Mouse (Mus musculus) layer of hippocampus, adult 18-20 months (tissue): ENCODE results near the gene Dhdh. TPM values are rescaled to one million over a fixed set of nuclear protein-coding genes. Genes with fewer than 3 reads are reported as not detected.
"Not testable (repeated sequence)": the region's sequence is repeated elsewhere in the genome, so short reads cannot be mapped to it uniquely, and the experiment has no call there.

Source experiments
- DNase-seq, 2 experiments: peaks; one replicate each; pipeline ENCODE4 v3.0.0; 2022; ENCODE audit warnings: low spot score in 2 of 2
- long read RNA-seq: library from polyadenylated mRNA; stranded (forward); transcript quantifications from one replicate; pipeline ENCODE4 v2.0.0, GENCODE M21; 2021
- total RNA-seq, 2 experiments: library from RNA; stranded (reverse); gene quantifications; 2 replicates each; pipeline ENCODE4 v1.2.3; 2021

Dhdh gene
- total RNA-seq: 1 to 10 TPM; 5.3 to 5.7 TPM
- long read RNA-seq, full-length matches to known transcripts: 3 of 4 reads
- long read RNA-seq, partial matches to known transcripts: 0 of 4 reads
- long read RNA-seq, other reads (novel, unspliced or antisense): 1 of 4 reads

GRCm38 (mm10) chr7:45488293-45489204 is at the start of gene Dhdh:
Gene Dhdh (minus strand): TSS chr7:45488805.
- DNase-seq: peak in 1 of 2 experiments; percentile 49

- no peak for DNase-seq
Observed at GRCm38 (mm10) chr7:45537602-45538001, 49.0 kb upstream of the Dhdh start.

DNA sequence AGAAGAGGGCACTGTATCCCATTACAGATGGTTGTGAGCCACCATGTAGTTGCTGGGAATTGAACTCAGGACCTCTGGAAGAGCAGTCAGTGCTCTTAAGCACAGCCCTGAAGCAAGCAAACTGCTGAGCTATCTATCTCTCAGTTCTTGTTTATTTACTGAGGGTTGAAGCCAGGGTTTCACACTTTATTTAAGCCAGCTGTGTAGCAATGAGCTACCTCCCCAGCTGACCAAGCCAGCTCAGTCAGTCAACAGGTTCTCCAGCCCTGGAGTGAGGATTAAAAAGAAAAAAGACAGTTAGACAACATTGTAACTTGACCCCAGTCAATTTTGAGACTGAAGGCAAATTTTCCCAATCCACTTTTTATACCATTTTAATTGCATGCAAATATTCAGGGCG is 47.1 kb upstream of the Dhdh start:
- DNase-seq: no peak

DNA sequence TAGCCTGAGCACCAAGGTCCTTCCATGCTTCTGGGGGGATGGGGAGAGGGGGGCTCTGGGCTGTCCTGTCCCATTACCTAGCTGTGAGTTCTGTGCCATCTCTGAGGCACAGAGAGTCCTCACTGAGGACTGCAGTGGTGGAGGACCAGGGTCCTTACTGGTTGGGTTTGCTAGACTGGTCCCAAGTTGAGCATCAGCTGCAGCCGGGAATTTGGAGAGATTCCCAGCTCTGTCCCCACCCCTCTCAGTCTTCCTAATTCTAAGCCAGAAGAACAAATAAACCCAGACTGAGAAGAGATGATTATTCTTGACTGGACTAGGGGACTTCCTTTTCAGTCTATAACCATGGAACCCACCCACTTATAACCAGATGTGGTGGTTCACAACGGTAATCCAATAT is 42.0 kb upstream of the Dhdh start:
- no peak for DNase-seq

DNA sequence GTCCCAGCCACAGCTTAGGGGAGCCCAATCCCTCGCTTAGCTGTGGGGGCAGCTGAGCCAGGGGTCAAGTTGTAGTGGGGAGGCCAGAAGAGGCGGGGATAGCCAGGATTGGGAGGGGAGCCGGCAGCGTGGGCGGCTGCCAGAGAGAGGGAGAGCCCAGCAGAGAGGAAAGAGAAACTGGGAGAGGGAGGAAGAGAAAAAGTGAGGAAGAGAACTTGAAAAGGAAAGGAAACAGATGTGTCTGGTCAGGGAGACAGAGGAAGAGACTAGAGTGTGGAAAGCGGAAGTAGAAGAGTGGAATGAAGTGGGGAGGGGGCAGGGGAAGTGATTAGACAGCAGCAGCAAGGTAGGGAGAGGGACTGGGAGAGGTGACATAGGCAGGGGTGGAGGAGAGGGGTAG is 40.9 kb upstream of the Dhdh start:
- no peak for DNase-seq

- not testable (repeated sequence) for DNase-seq
Observed at GRCm38 (mm10) chr7:45527169-45527568, 38.6 kb upstream of the Dhdh start.

- no peak for DNase-seq
Observed at GRCm38 (mm10) chr7:45526474-45527120, 38.0 kb upstream of the Dhdh start.

- peak; percentile 87 to 97 for DNase-seq
Observed at GRCm38 (mm10) chr7:45525809-45526473, 37.3 kb upstream of the Dhdh start, which contains the start of the genes Ppp1r15a and Plekha4. Gene Ppp1r15a (minus strand): TSS chr7:45526268. Gene Plekha4 (plus strand): TSS chr7:45526330.

DNA sequence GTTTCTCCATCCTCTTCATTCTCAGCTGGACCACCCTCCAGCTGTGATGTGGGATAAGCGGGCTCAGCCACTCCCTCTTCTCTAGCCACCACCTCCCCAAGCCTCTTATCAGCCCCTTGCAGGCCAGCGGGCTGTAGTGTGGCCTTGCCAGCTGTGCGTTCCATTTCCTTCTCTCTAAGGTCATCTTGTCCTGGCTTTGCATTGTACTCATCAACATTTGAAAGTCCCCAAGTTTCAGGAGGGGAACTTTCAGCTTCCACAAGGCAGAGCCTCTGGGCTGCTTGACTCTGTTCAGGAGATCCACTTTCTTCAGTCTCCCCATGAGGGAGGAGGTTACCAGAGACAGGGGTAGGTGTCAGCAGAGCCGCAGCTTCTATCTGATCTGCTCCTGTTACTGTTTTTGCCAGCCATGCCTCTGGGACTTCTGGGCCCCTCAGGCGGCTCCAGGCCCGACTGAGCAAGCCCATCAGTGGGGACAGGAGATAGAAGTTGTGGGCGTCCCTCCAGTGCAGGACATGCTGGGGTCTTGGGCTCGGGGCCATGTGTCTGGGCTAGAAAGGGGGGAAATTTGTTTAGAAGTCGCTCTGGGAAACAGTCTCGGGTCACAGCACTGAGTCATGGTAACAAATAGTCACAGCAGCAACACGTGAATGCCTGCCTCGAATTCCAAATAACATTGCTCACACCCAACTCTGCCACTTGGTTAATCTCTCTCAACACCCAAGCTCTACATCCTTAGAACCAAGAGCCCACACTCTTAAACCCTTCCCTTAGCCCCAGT is 36.4 kb upstream of the Dhdh start:
- DNase-seq: no peak

DNA sequence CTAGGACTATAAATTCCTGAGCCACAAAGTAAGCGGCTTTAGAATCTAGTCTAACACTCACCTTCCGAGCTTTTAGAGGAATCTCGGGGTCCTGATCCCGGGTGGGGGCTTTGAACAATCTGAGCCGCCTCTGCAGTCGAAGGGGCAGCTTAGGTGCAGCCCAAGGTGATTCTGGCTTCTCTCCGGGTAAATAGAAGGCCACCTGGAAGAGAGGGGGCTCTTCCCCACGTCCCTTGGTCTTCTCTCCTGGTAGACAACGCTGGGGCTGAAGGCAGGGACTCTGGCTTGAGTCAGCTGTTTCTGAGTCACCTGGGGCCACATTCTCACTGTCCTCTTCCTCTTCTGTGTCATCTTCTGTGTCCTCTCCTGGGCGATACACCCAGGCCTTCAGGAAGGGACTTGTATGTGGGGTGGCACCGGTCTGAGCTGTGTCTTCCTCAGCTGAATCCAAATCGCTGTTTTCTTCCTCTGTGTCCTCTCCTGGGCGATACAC is 35.1 kb upstream of the Dhdh start:
- DNase-seq: no peak

DNA sequence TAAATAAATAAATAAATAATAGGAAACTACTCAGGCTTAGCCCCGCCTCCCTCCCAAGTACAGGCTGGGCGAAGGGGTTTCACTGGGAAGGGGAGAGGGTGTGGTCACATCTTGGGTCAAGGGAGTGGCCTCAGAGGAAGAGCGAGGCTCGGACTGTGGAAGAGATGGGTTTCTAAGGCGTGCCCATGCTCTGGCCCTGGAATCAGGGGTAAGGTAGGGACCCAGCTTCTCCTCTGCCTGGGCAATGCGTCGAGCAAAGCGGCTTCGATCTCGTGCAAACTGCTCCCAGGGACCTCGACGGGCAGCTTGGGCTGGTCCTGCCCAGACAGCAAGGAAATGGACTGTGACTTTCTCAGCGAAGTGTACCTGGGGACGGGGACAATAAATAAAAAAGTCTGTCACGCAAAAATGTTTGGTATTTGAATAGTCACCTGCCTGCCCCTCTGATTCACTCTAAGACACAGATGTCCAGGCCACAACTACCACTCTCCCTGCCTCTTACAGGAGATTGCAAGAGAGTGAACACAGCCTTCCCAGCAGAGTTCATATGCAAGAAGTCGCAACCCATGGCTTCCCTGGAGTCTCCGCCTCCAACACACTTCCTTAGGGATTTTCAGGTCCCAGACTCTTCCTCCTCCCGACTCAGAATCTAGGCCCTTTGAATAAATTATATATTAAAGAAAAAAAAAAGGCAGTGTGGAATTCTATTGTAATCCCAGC is 34.5 kb upstream of the Dhdh start:
- no peak for DNase-seq

GRCm38 (mm10) chr7:45522194-45522752 is 33.7 kb upstream of the Dhdh start:
- no peak for DNase-seq

- peak; percentile 85 to 94 for DNase-seq
Observed at GRCm38 (mm10) chr7:45521728-45522184, 33.2 kb upstream of the Dhdh start.

GRCm38 (mm10) chr7:45520605-45521004 is 32.0 kb upstream of the Dhdh start:
- no peak for DNase-seq

DNA sequence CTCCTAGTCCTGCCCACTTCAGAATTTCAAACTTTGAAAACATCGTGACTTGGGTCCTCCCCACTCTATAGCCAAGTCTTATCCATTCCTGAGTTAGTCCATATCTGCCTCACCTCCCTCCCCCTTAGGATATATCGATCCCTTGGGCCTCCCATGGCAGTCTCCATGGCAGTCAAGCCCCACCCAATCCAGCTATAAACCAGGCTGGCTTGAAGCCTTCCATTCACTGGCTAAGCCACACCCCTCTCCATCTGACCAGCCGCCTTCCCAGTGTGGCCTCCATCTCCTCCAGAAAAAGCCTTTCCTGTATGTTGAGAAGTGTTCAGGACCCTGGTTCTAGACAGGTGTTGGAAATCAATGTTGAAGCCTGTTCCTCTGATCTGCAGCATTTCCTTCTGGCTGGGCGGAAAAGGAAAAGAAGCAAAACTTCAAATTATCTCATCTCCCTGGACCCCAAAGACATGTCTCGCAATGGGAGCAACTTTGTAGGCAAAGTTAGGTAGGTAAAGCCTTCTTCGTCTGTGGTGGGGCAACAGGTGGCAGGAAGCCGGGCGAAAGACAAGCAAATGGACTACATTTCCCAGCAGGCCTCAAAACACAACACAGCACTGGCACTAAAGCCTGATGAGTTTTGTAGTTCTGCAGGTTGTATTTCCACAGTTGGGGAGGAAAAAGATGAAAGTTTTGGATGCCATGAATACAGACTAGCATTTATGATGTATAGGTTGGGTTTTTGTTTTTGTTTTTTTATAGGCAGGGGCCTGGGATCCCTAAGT is 30.9 kb upstream of the Dhdh start:
- no peak for DNase-seq

GRCm38 (mm10) chr7:45518618-45519017 is 30.0 kb upstream of the Dhdh start:
- DNase-seq: no peak

DNA sequence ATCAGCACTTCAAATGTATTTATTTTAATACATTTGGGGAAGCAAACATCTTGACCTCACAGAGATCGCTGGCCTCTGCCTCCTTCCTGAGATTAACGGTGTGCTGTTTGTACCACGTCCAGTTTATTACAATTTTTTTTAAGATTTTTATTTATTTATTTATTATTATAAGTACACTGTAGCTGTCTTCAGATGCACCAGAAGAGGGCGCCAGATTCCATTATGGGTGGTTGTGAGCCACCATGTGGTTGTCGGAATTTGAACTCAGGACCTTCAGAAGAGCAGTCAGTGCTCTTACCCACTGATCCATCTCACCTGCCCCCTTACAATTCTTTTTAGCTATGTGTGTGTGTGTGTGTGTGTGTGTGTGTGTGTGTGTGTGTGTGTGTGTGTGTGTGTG is 28.2 kb upstream of the Dhdh start:
- not testable (repeated sequence) for DNase-seq

- no peak for DNase-seq
Observed at GRCm38 (mm10) chr7:45515436-45515835, 26.8 kb upstream of the Dhdh start.

DNA sequence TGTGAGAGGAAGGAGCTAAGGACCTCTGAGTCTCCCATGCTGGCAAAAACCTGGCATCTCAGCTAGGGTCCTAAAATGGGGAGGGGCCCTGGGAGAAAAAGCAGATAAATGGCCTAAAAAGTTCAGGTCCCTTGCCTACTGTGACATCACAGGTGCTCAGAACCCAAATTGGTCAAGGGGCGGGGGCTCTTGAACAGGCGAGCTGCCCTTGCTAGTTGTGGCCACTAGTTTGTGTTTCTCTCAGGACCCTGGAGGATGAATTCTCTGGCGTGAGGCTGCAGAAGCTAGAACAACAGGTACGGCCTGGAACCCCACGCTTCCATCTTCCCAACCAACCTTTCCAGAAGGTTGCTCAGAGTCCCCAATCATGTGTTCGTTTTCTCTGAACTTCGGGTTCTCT is 25.8 kb upstream of the Dhdh start:
- DNase-seq: no peak
